Mouse (Mus musculus) kidney, postnatal 0 days (tissue): ENCODE measurements around the gene Hbb-bh1. TPM values are rescaled to one million over a fixed set of nuclear protein-coding genes. Genes with fewer than 3 reads are reported as not detected.
"Not testable (repeated sequence)": the region's sequence is repeated elsewhere in the genome, so short reads cannot be mapped to it uniquely, and the experiment has no call there.

Experiments used
- ATAC-seq: fragments of 200-750 bp; cut with Nextera tagmentation; replicated peaks from 2 replicates; pipeline ENCODE4 v1.8.0; 2017; ENCODE audit warnings: low read depth, moderate number of reproducible peaks, moderate TSS enrichment, moderate library complexity; ENCODE audit not compliant: low FRiP score
- DNase-seq: peaks from one replicate; pipeline ENCODE4 v3.0.0-alpha.2; 2016; ENCODE audit warnings: low spot score
- H3K27ac ChIP-seq: fragments of 300-500 bp; sonication (generic); 2 replicates; pipeline ENCODE4 v1.5.1; 2014; ENCODE audit warnings: mild to moderate bottlenecking
- H3K27me3 ChIP-seq: fragments of 300-500 bp; sonication (generic); 2 replicates; pipeline ENCODE4 v1.6.1; 2014; ENCODE audit warnings: low read length, mixed read lengths; ENCODE audit not compliant: insufficient read depth
- H3K36me3 ChIP-seq: fragments of 300-500 bp; sonication (generic); 2 replicates; pipeline ENCODE4 v1.6.1; 2014; ENCODE audit warnings: low read length, mixed read lengths; ENCODE audit not compliant: insufficient read depth
- H3K4me1 ChIP-seq: fragments of 300-500 bp; sonication (generic); replicated peaks from 2 replicates; pipeline ENCODE4 v1.6.1; 2014; ENCODE audit warnings: antibody characterized with exemption, low read length, mixed read lengths; ENCODE audit not compliant: insufficient read depth
- H3K4me2 ChIP-seq: fragments of 300-500 bp; sonication (generic); 2 replicates; pipeline ENCODE4 v1.6.1; 2014; ENCODE audit warnings: mild to moderate bottlenecking, low read length, moderate library complexity, mixed read lengths
- H3K4me3 ChIP-seq: fragments of 300-500 bp; sonication (generic); replicated peaks from 2 replicates; pipeline ENCODE4 v1.5.1; 2014; ENCODE audit warnings: low read depth, low read length
- H3K9ac ChIP-seq: fragments of 300-500 bp; sonication (generic); 2 replicates; pipeline ENCODE4 v1.6.1; 2014; ENCODE audit warnings: low read depth, low read length
- H3K9me3 ChIP-seq: fragments of 300-500 bp; sonication (generic); replicated peaks from 2 replicates; pipeline ENCODE4 v1.6.1; 2016; ENCODE audit warnings: low read length, inconsistent platforms, mixed read lengths
- CTCF ChIP-seq: IDR thresholded peaks from 2 replicates; pipeline ENCODE4 v1.5.1; 2016; ENCODE audit warnings: antibody characterized with exemption, low read depth, mild to moderate bottlenecking, moderate library complexity
- WGBS: fragments of 180-500 bp; shearing (Covaris S2); extraction: QIAGEN DNeasy Blood & Tissue Kit; methylation state at CpG from one replicate; pipeline ENCODE4 v1.1.7; 2014; 5-methylcytosine and 5-hydroxymethylcytosine counted together
- polyA plus RNA-seq: library from polyadenylated mRNA; unstranded; fragments of >200 nt; fragmentation: Nextera tagmentation; extraction: Ambion mirVana; gene quantifications from 2 replicates; pipeline ENCODE4 v1.2.1, GENCODE M21; 2015

The Hbb-bh1 gene
- polyA plus RNA-seq, 1 experiment from 2014 or later: not detected

GRCm38 (mm10) chr7:103808971-103809800 is 33.8 kb downstream of the Hbb-bh1 start:
- TF ChIP-seq CTCF: no peak
- no peak for ATAC-seq
- Histone ChIP-seq H3K4me2 (no peak overlapping the region), H3K4me3 (no peak overlapping the region), H3K27me3 (no peaks in the 10 kb centered on the region), H3K4me1 (no peaks in the 10 kb centered on the region), H3K27ac (no peak overlapping the region), H3K9me3 (no peaks in the 10 kb centered on the region), H3K9ac (no peak overlapping the region), H3K36me3 (no peaks in the 10 kb centered on the region)
- DNase-seq: no peak
- 55% methylated on average over 5 of the region's 5 CpGs for WGBS

GRCm38 (mm10) chr7:103808120-103808519 is 34.8 kb downstream of the Hbb-bh1 start:
- WGBS: 64% methylated on average over 2 of the region's 2 CpGs
- not testable (repeated sequence) for ATAC-seq, H3K27me3 ChIP-seq, H3K9me3 ChIP-seq, DNase-seq, H3K27ac ChIP-seq, H3K36me3 ChIP-seq, H3K4me1 ChIP-seq, H3K4me3 ChIP-seq, H3K4me2 ChIP-seq, H3K9ac ChIP-seq

DNA sequence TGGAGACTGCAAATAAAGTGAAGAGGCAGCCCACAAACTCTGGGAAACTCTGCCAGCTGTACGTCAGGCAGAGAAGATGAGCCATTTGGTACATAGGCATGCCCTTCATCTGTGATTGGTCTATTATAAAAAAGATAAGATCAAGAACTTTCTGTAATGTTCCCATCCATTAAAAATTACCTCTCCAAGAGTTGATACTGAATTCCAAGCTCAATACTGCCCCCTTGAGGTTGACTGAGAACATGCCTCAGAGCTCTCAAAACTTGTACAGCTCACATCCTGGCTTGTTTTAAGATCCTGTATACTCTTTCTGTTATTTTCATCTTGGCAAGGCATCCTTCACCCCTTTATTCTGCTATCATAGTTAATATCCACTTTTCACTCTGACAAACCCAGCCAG is 36.1 kb downstream of the Hbb-bh1 start:
- WGBS: 46% methylated on average over 1 of the region's 1 CpGs
- DNase-seq: peak; percentile 53
- ATAC-seq: no peak
- H3K27ac ChIP-seq: no peak overlapping the region
- TF ChIP-seq CTCF: peak; percentile 67
- no peak overlapping the region for H3K9ac ChIP-seq
- H3K4me2 ChIP-seq: no peak overlapping the region
- H3K9me3 ChIP-seq: no peaks in the 10 kb centered on the region
- no peaks in the 10 kb centered on the region for H3K4me1 ChIP-seq
- H3K36me3 ChIP-seq: no peaks in the 10 kb centered on the region
- H3K27me3 ChIP-seq: no peaks in the 10 kb centered on the region
- no peak overlapping the region for H3K4me3 ChIP-seq

DNA sequence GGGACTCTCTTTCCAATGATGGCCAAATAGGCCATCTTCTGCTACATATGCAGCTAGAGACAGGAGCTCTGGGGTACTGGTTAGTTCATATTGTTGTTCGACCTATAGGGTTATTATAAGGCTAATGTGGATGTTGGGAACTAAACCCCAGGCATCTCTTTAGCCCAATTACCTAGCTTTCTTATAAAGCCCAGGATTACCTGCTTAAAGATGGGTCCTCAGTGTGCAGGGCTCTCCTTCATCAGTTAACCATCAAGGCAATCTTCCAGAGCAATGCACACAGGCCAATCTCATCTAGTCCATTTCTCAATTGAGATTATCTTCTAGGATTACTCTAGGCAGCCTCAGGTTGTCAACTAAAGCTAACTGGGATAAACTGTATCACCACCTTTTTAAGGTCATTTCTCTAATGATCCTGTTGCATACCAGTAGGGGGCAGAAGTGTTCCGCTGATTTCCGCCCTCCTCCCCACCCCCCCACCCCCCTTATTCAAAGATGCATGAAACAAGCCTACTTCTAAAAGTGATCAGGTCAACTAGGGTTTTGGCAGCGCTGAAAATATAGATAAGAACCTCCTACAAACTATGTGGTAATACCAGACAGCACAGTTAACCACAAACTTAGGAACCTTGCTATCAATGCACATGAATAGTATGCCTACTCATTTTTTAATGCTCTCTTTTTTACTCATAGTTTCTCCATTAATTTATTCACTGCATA is 50.1 kb downstream of the Hbb-bh1 start:
- WGBS: 26% methylated on average over 4 of the region's 4 CpGs
- DNase-seq (no peak), ATAC-seq (no peak)
- H3K4me1 ChIP-seq: no peaks in the 10 kb centered on the region
- H3K36me3 ChIP-seq: no peaks in the 10 kb centered on the region
- no peak overlapping the region for H3K9ac ChIP-seq
- H3K9me3 ChIP-seq: no peaks in the 10 kb centered on the region
- H3K4me2 ChIP-seq: no peak overlapping the region
- no peak overlapping the region for H3K4me3 ChIP-seq
- no peak overlapping the region for H3K27ac ChIP-seq
- TF ChIP-seq CTCF: no peak
- no peaks in the 10 kb centered on the region for H3K27me3 ChIP-seq

DNA sequence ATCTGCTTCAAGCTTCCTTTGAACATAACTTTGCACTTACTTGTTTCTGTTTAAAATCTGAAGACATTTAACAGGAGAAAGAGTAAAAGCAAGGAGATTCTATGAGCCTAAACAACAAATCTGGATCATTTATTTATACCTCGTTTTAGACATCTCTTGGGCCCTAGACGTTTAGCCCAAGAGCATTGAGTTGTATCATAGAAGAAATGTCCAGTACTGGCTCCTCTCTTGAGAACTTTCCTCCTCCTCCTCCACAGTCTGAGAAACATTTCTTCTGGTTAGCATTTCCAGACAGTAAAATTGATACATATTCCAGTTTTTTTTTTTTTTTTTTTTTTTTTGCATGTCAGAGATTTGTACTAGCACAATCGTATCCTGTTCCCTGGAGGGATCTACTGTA is 51.2 kb downstream of the Hbb-bh1 start, which contains the start of gene Olfr67:
Olfr67 (minus strand) TSS at position 101 of the 400 bp plus-strand sequence.
- no peaks in the 10 kb centered on the region for H3K4me1 ChIP-seq
- WGBS: 73% methylated on average over 3 of the region's 3 CpGs
- DNase-seq: no peak
- ATAC-seq: no peak
- H3K9me3 ChIP-seq: no peaks in the 10 kb centered on the region
- no peak within 1 kb of the TSS for H3K27ac ChIP-seq
- no peak within 1 kb of the TSS for H3K4me2 ChIP-seq
- no peaks in the 10 kb centered on the region for H3K36me3 ChIP-seq
- TF ChIP-seq CTCF: no peak
- H3K4me3 ChIP-seq: no peak within 1 kb of the TSS
- no peaks in the 10 kb centered on the region for H3K27me3 ChIP-seq
- H3K9ac ChIP-seq: no peak within 1 kb of the TSS

Other genes starting within 250 kb of the Hbb-bh1 start
- not detected in 2 replicates for gene Olfr619, start 242.6 kb downstream of the Hbb-bh1 start, polyA plus RNA-seq
- gene Olfr620, start 230.6 kb downstream of the Hbb-bh1 start, polyA plus RNA-seq: not detected in 2 replicates
- not detected in 2 replicates for gene Olfr622, start 200.5 kb downstream of the Hbb-bh1 start, polyA plus RNA-seq
- gene Olfr623, start 179.5 kb downstream of the Hbb-bh1 start, polyA plus RNA-seq: not detected in 2 replicates
- gene Olfr624, start 172.0 kb downstream of the Hbb-bh1 start, polyA plus RNA-seq: 0.01 and 0.04 TPM in 2 replicates
- gene Olfr625-ps1, start 160.4 kb downstream of the Hbb-bh1 start, polyA plus RNA-seq: not detected in 2 replicates
- gene Olfr243, start 128.5 kb downstream of the Hbb-bh1 start, polyA plus RNA-seq: not detected in 2 replicates
- gene Olfr628, start 112.8 kb downstream of the Hbb-bh1 start, polyA plus RNA-seq: not detected in 2 replicates
- not detected in 2 replicates for gene Olfr629, start 98.2 kb downstream of the Hbb-bh1 start, polyA plus RNA-seq
- not detected in 2 replicates for gene Olfr630, start 85.8 kb downstream of the Hbb-bh1 start, polyA plus RNA-seq
- not detected in 2 replicates for gene Olfr69, start 71.6 kb downstream of the Hbb-bh1 start, polyA plus RNA-seq
- gene Olfr68, start 63.5 kb downstream of the Hbb-bh1 start, polyA plus RNA-seq: not detected in 2 replicates
- gene Olfr67, start 51.3 kb downstream of the Hbb-bh1 start, polyA plus RNA-seq: not detected in 2 replicates
- 402 and 408 TPM in 2 replicates for gene Hbb-bt, start 29.2 kb downstream of the Hbb-bh1 start, polyA plus RNA-seq
- gene Hbb-bs, start 15.1 kb downstream of the Hbb-bh1 start, polyA plus RNA-seq: 1,726 and 1,799 TPM in 2 replicates
- not detected in 2 replicates for gene Hbb-bh2, start 2.6 kb downstream of the Hbb-bh1 start, polyA plus RNA-seq
- gene Hbb-y, start 10.1 kb upstream of the Hbb-bh1 start, polyA plus RNA-seq: 0.38 and 0.54 TPM in 2 replicates
- gene Olfr66, start 43.1 kb upstream of the Hbb-bh1 start, polyA plus RNA-seq: not detected in 2 replicates
- not detected in 2 replicates for gene Olfr64, start 51.3 kb upstream of the Hbb-bh1 start, polyA plus RNA-seq
- not detected in 2 replicates for gene Olfr65, start 60.3 kb upstream of the Hbb-bh1 start, polyA plus RNA-seq
- gene Olfr631, start 85.7 kb upstream of the Hbb-bh1 start, polyA plus RNA-seq: not detected in 2 replicates
- gene Olfr632, start 91.2 kb upstream of the Hbb-bh1 start, polyA plus RNA-seq: not detected in 2 replicates
- not detected in 2 replicates for gene Olfr633, start 101.3 kb upstream of the Hbb-bh1 start, polyA plus RNA-seq
- gene Olfr635, start 128.0 kb upstream of the Hbb-bh1 start, polyA plus RNA-seq: not detected in 2 replicates
- not detected in 2 replicates for gene Olfr638, start 155.6 kb upstream of the Hbb-bh1 start, polyA plus RNA-seq
- 0.01 TPM in 1 of 2 replicates, not detected in the other for gene Olfr639, start 174.1 kb upstream of the Hbb-bh1 start, polyA plus RNA-seq
- not detected in 2 replicates for gene Olfr640, start 182.4 kb upstream of the Hbb-bh1 start, polyA plus RNA-seq
- gene Olfr641, start 192.3 kb upstream of the Hbb-bh1 start, polyA plus RNA-seq: not detected in 2 replicates
- gene Olfr642, start 209.5 kb upstream of the Hbb-bh1 start, polyA plus RNA-seq: not detected in 2 replicates
- not detected in 2 replicates for gene 4930516K23Rik, start 218.3 kb upstream of the Hbb-bh1 start, polyA plus RNA-seq
- gene Olfr644, start 228.7 kb upstream of the Hbb-bh1 start, polyA plus RNA-seq: not detected in 2 replicates
- gene Olfr645, start 242.3 kb upstream of the Hbb-bh1 start, polyA plus RNA-seq: not detected in 2 replicates